ENCODE assay signal across 20 mouse cellular contexts in the genomic region with DNA sequence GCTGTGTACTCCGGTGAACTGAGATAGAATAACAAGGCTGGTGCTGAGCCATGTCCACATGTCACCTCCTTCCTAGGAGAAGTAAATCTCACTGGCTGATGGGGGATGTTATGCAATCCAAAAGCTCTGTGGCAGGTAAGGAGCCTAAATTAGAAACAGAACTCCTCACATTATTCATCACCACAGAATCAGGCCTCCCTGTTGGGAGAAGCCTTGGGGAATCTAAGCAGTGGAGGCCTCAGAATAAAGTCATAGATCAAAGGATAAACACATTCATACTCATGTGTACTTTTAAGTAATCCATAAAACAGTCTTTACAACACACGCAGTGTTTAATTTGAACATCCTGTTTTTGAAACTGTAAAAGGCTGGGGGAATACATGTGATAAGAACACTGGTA.
DNase-seq lines count a peak whose midpoint lies in the region; ATAC-seq and TF ChIP-seq lines count a peak whose summit lies in the region.
"Had no signal": no experiment of that assay in that cellular context is flagged by ENCODE, and none has a peak within 500 bp of the region (broad histone marks: within the 10 kb centered on the region; RNA-seq: fewer than 3 reads in every experiment).

No protein-coding gene starts in this region.

- no peak overlapping the region for H3K4me2 ChIP-seq in kidney, postnatal 0 days (ENCODE audit: low read length)
- H3K4me2 ChIP-seq: forebrain, embryonic 13.5 days; heart, embryonic 11.5 days; hindbrain, embryonic 12.5 days; hindbrain, embryonic 15.5 days; intestine, embryonic 15.5 days had no signal

- no peak for TF ChIP-seq POLR2A in kidney, adult 2 months (IDR thresholded peaks at IDR 0.05; ENCODE audit: low read depth, low read length)

- H3K9ac ChIP-seq in kidney, postnatal 0 days (ENCODE audit: low read depth, low read length): no peak overlapping the region
- H3K9ac ChIP-seq: forebrain, embryonic 13.5 days; hindbrain, embryonic 12.5 days; hindbrain, embryonic 15.5 days; intestine, embryonic 15.5 days had no signal

- H3K9me3 ChIP-seq in kidney, postnatal 0 days (replicated peaks; ENCODE audit: low read length): no peaks in the 10 kb centered on the region
- H3K9me3 ChIP-seq: forebrain, embryonic 13.5 days; hindbrain, embryonic 12.5 days; hindbrain, embryonic 15.5 days; intestine, embryonic 15.5 days had no signal

- no peaks in the 10 kb centered on the region for H3K36me3 ChIP-seq in kidney, postnatal 0 days (ENCODE audit: insufficient read depth, low read length)
- no peaks in the 10 kb centered on the region for H3K36me3 ChIP-seq in kidney, adult 2 months (ENCODE audit: control insufficient read depth, insufficient read depth, low read length)
- H3K36me3 ChIP-seq: forebrain, embryonic 10.5 days; hindbrain, embryonic 12.5 days; hindbrain, embryonic 15.5 days; intestine, embryonic 15.5 days had no signal

- H3K27me3 ChIP-seq in kidney, postnatal 0 days (ENCODE audit: insufficient read depth, low read length): no peaks in the 10 kb centered on the region
- no peaks in the 10 kb centered on the region for H3K27me3 ChIP-seq in kidney, adult 2 months (replicated peaks; ENCODE audit: control insufficient read depth, insufficient read depth, low read length)
- H3K27me3 ChIP-seq: forebrain, embryonic 13.5 days; hindbrain, embryonic 12.5 days; hindbrain, embryonic 15.5 days; intestine, embryonic 15.5 days had no signal

- WGBS in kidney, postnatal 0 days: 39% methylated on average over 2 of the region's 2 CpGs
- WGBS in kidney, adult 2 months: 45% methylated on average over 2 of the region's 2 CpGs

- no peak for ATAC-seq in kidney, postnatal 0 days (replicated peaks; ENCODE audit: low FRiP score, low read depth)
- ATAC-seq: forebrain, embryonic 13.5 days; forebrain, embryonic 16.5 days; intestine, embryonic 15.5 days had no signal

- no peak for TF ChIP-seq CTCF in kidney, postnatal 0 days (IDR thresholded peaks at IDR 0.05; ENCODE audit: low read depth)
- no peak for TF ChIP-seq CTCF in kidney, adult 2 months (conservative IDR thresholded peaks at IDR 0.05; ENCODE audit: insufficient read depth, insufficient read length, low read depth, low read length)

- no peaks in the 10 kb centered on the region for H3K4me1 ChIP-seq in kidney, postnatal 0 days (replicated peaks; ENCODE audit: insufficient read depth, low read length)
- H3K4me1 ChIP-seq in kidney, adult 2 months (ENCODE audit: control insufficient read depth, insufficient read depth, low read length): no peaks in the 10 kb centered on the region
- H3K4me1 ChIP-seq: forebrain, embryonic 10.5 days; forebrain, embryonic 13.5 days; hindbrain, embryonic 12.5 days; hindbrain, embryonic 15.5 days; intestine, embryonic 15.5 days had no signal

- peak; percentile 36 for DNase-seq in embryo, embryonic 11 days
- no peak for DNase-seq in embryo, embryonic 10.5 days (ENCODE audit: low spot score)
- peak; percentile 9 for DNase-seq in kidney, postnatal 0 days (ENCODE audit: low spot score)
- DNase-seq in kidney, adult 2 months: no peak
- DNase-seq in hindlimb bud, embryonic 11.5 days (ENCODE audit: extremely low spot score, low read depth, low spot score): peak; percentile 26
- DNase-seq in thymus, postnatal 10 days (ENCODE audit: low spot score in 2 of 2): no peak
- DNase-seq: adrenal gland, postnatal 14 days; cerebellum, adult 18-20 months; cerebellum, adult 9-10 months; gastrocnemius, adult 2 months; gastrocnemius, postnatal 14 days; heart, adult 11 months; kidney, adult 11 months had no signal

- no peak overlapping the region for H3K27ac ChIP-seq in kidney, postnatal 0 days
- H3K27ac ChIP-seq in kidney, adult 2 months (ENCODE audit: insufficient read depth, low read depth, low read length): no peak overlapping the region
- H3K27ac ChIP-seq: forebrain, embryonic 10.5 days; forebrain, embryonic 13.5 days; gastrocnemius, adult 2 months; hindbrain, embryonic 12.5 days; hindbrain, embryonic 15.5 days; intestine, embryonic 15.5 days had no signal

- no peak overlapping the region for H3K4me3 ChIP-seq in kidney, postnatal 0 days (replicated peaks; ENCODE audit: low read depth, low read length)
- no peak overlapping the region for H3K4me3 ChIP-seq in kidney, adult 2 months (ENCODE audit: insufficient read depth, low read depth, low read length)
- H3K4me3 ChIP-seq: forebrain, embryonic 10.5 days; forebrain, embryonic 13.5 days; gastrocnemius, adult 2 months; hindbrain, embryonic 12.5 days; hindbrain, embryonic 15.5 days; intestine, embryonic 15.5 days had no signal

Comparison
In these comparisons a context has a peak if more than half of its experiments do, and no peak if none do; other contexts are left out.
1. DNase-seq: peak in embryo, embryonic 11 days (single experiment), kidney, postnatal 0 days (single experiment) and hindlimb bud, embryonic 11.5 days (single experiment); none in embryo, embryonic 10.5 days (single experiment), kidney, adult 2 months (single experiment) and thymus, postnatal 10 days (0 of 2).